Mouse (Mus musculus) midbrain, embryonic 14.5 days (tissue): ENCODE measurements around the gene Batf3. TPM values are rescaled to one million over a fixed set of nuclear protein-coding genes. Genes with fewer than 3 reads are reported as not detected.

ENCODE experiments used
- ATAC-seq: fragments of 200-750 bp; cut with Nextera tagmentation; 2 replicates; pipeline ENCODE4 v1.8.0; 2017; ENCODE audit warnings: moderate number of reproducible peaks, moderate library complexity; ENCODE audit not compliant: low FRiP score, low TSS enrichment
- DNase-seq: peaks from one replicate; pipeline ENCODE4 v3.0.0-alpha.2; 2015
- H3K27ac ChIP-seq: fragments of 300-500 bp; sonication (generic); replicated peaks from 2 replicates; pipeline ENCODE4 v1.5.1; 2014; ENCODE audit warnings: mild to moderate bottlenecking, low read depth, low read length, moderate library complexity
- H3K27me3 ChIP-seq: fragments of 300-500 bp; sonication (generic); 2 replicates; pipeline ENCODE4 v1.6.1; 2014; ENCODE audit warnings: low read length, control low read depth, mixed read lengths; ENCODE audit not compliant: control insufficient read depth, insufficient read depth
- H3K36me3 ChIP-seq: fragments of 300-500 bp; sonication (generic); 2 replicates; pipeline ENCODE4 v1.6.1; 2014; ENCODE audit warnings: low read length, control low read depth; ENCODE audit not compliant: control insufficient read depth, insufficient read depth
- H3K4me1 ChIP-seq: fragments of 300-500 bp; sonication (generic); 2 replicates; pipeline ENCODE4 v1.6.1; 2014; ENCODE audit warnings: mild to moderate bottlenecking, antibody characterized with exemption, low read length, control low read depth; ENCODE audit not compliant: control insufficient read depth, insufficient read depth
- H3K4me2 ChIP-seq: fragments of 300-500 bp; sonication (generic); 2 replicates; pipeline ENCODE4 v1.6.1; 2014; ENCODE audit warnings: mild to moderate bottlenecking, low read length, moderate library complexity
- H3K4me3 ChIP-seq: fragments of 300-500 bp; sonication (generic); replicated peaks from 2 replicates; pipeline ENCODE4 v1.5.1; 2014; ENCODE audit warnings: low read depth, low read length
- H3K9ac ChIP-seq: fragments of 300-500 bp; sonication (generic); replicated peaks from 2 replicates; pipeline ENCODE4 v1.6.1; 2014; ENCODE audit warnings: mild to moderate bottlenecking, low read length, moderate library complexity
- H3K9me3 ChIP-seq: fragments of 300-500 bp; sonication (generic); 2 replicates; pipeline ENCODE4 v1.6.1; 2016; ENCODE audit warnings: low read length, control low read depth, mixed read lengths; ENCODE audit not compliant: control insufficient read depth
- WGBS: fragments of 180-500 bp; shearing (Covaris S2); extraction: QIAGEN DNeasy Blood & Tissue Kit; methylation state at CpG from one replicate; pipeline ENCODE4 v1.1.7; 2014; 5-methylcytosine and 5-hydroxymethylcytosine counted together
- polyA plus RNA-seq: library from polyadenylated mRNA; unstranded; fragments of >200 nt; fragmentation: Nextera tagmentation; extraction: Ambion mirVana; gene quantifications from 2 replicates; pipeline ENCODE4 v1.2.1, GENCODE M21; 2014

The Batf3 gene
- polyA plus RNA-seq, 1 experiment from 2014 or later = 0.61 TPM

- ATAC-seq (no peak), DNase-seq (no peak)
- Histone ChIP-seq H3K27me3 (peaks cover 19% of the 10 kb centered on the region; the same call in 1 of the 2 replicates), H3K4me2 (no peak overlapping the region), H3K4me3 (no peak overlapping the region), H3K9me3 (no peaks in the 10 kb centered on the region), H3K9ac (no peak overlapping the region), H3K27ac (no peak overlapping the region), H3K36me3 (no peaks in the 10 kb centered on the region), H3K4me1 (no peaks in the 10 kb centered on the region)
- 76% methylated on average over 9 of the region's 9 CpGs for WGBS
These were observed 2.6 kb upstream of the Batf3 start for GRCm38 (mm10) chr1:191095019-191095418.

GRCm38 (mm10) chr1:191096871-191097681 lies 571 bp upstream of the Batf3 start:
- H3K27me3 ChIP-seq = peaks cover 22% of the 10 kb centered on the region; the same call in 1 of the 2 replicates
- peak overlapping the region; percentile 52 for H3K4me3 ChIP-seq
- H3K4me2 ChIP-seq = peak overlapping the region; percentile 99
- no peaks in the 10 kb centered on the region; the same call in 1 of the 2 replicates for H3K9me3 ChIP-seq
- ATAC-seq (no peak), DNase-seq (peak; percentile 26)
- no peak overlapping the region for H3K9ac ChIP-seq
- H3K27ac ChIP-seq = no peak overlapping the region
- H3K36me3 ChIP-seq = no peaks in the 10 kb centered on the region
- no peaks in the 10 kb centered on the region for H3K4me1 ChIP-seq
- 61% methylated on average over 14 of the region's 14 CpGs for WGBS

- no peak for ATAC-seq
- Histone ChIP-seq H3K4me2 (peak overlapping the region; percentile 99; the same call in 1 of the 2 replicates), H3K4me1 (no peaks in the 10 kb centered on the region), H3K9me3 (no peaks in the 10 kb centered on the region; the same call in 1 of the 2 replicates), H3K27me3 (peaks cover 22% of the 10 kb centered on the region; the same call in 1 of the 2 replicates), H3K4me3 (no peak overlapping the region), H3K9ac (no peak overlapping the region), H3K27ac (no peak overlapping the region), H3K36me3 (no peaks in the 10 kb centered on the region)
- DNase-seq = no peak
- WGBS = 33% methylated on average over 5 of the region's 5 CpGs
These were observed 1.5 kb downstream of the Batf3 start for GRCm38 (mm10) chr1:191099114-191099513.

GRCm38 (mm10) chr1:191099772-191100291 lies 2.2 kb downstream of the Batf3 start:
- no peaks in the 10 kb centered on the region; the same call in 1 of the 2 replicates for H3K9me3 ChIP-seq
- peaks cover 22% of the 10 kb centered on the region; the same call in 1 of the 2 replicates for H3K27me3 ChIP-seq
- no peak overlapping the region for H3K4me3 ChIP-seq
- no peak overlapping the region for H3K9ac ChIP-seq
- H3K4me1 ChIP-seq = no peaks in the 10 kb centered on the region
- WGBS = 85% methylated on average over 5 of the region's 5 CpGs
- no peak for ATAC-seq
- no peak overlapping the region for H3K27ac ChIP-seq
- no peak overlapping the region for H3K4me2 ChIP-seq
- DNase-seq = no peak
- no peaks in the 10 kb centered on the region for H3K36me3 ChIP-seq

- WGBS = 85% methylated on average over 15 of the region's 15 CpGs
- Histone ChIP-seq H3K27ac (no peak overlapping the region), H3K36me3 (no peaks in the 10 kb centered on the region), H3K27me3 (peaks cover 11% of the 10 kb centered on the region; the same call in 1 of the 2 replicates), H3K4me2 (no peak overlapping the region), H3K9me3 (no peaks in the 10 kb centered on the region; the same call in 1 of the 2 replicates), H3K4me3 (no peak overlapping the region), H3K4me1 (no peaks in the 10 kb centered on the region), H3K9ac (no peak overlapping the region)
- no peak for DNase-seq
- ATAC-seq = no peak
These were observed 5.2 kb downstream of the Batf3 start for GRCm38 (mm10) chr1:191102730-191103370.

- 0 out of 2 replicates have a peak, but pooled peaks cover 3% of the 10 kb centered on the region for H3K27me3 ChIP-seq
- no peak overlapping the region for H3K9ac ChIP-seq
- ATAC-seq = no peak
- 82% methylated on average over 9 of the region's 9 CpGs for WGBS
- H3K27ac ChIP-seq = no peak overlapping the region
- H3K9me3 ChIP-seq = no peaks in the 10 kb centered on the region; the same call in 1 of the 2 replicates
- DNase-seq = no peak
- H3K4me1 ChIP-seq = no peaks in the 10 kb centered on the region
- no peaks in the 10 kb centered on the region for H3K36me3 ChIP-seq
- no peak overlapping the region for H3K4me2 ChIP-seq
- H3K4me3 ChIP-seq = no peak overlapping the region
These were observed 7.6 kb downstream of the Batf3 start for GRCm38 (mm10) chr1:191105246-191105645.

GRCm38 (mm10) chr1:191107306-191107705 lies 9.7 kb downstream of the Batf3 start:
- 74% methylated on average over 10 of the region's 10 CpGs for WGBS
- H3K9me3 ChIP-seq = no peaks in the 10 kb centered on the region
- no peaks in the 10 kb centered on the region for H3K36me3 ChIP-seq
- no peaks in the 10 kb centered on the region for H3K4me1 ChIP-seq
- no peak for DNase-seq
- no peaks in the 10 kb centered on the region for H3K27me3 ChIP-seq
- no peak for ATAC-seq
- H3K27ac ChIP-seq = no peak overlapping the region
- H3K9ac ChIP-seq = no peak overlapping the region
- H3K4me2 ChIP-seq = no peak overlapping the region
- H3K4me3 ChIP-seq = no peak overlapping the region

- Histone ChIP-seq H3K27ac (no peak overlapping the region), H3K36me3 (no peaks in the 10 kb centered on the region), H3K9me3 (no peaks in the 10 kb centered on the region), H3K9ac (no peak overlapping the region), H3K4me3 (no peak overlapping the region), H3K4me1 (no peaks in the 10 kb centered on the region), H3K27me3 (no peaks in the 10 kb centered on the region), H3K4me2 (no peak overlapping the region)
- 89% methylated on average over 9 of the region's 9 CpGs for WGBS
- ATAC-seq (no peak), DNase-seq (no peak)
These were observed 12.3 kb downstream of the Batf3 start for GRCm38 (mm10) chr1:191109907-191110306.
